Mouse (Mus musculus): Measurements from ENCODE around the gene Nek1. TPM values are rescaled to one million over a fixed set of nuclear protein-coding genes. Genes with fewer than 3 reads are reported as not detected.

Gene Nek1
- polyA plus RNA-seq, 1 experiment from 2014 or later = 4.4 TPM

GRCm38 (mm10) chr8:61173921-61174492, 181.0 kb downstream of the Nek1 start:
- no peak overlapping the region for H3K4me2 ChIP-seq (ENCODE audit: low read depth, low read length)
- H3K9me3 ChIP-seq (ENCODE audit: low read length) = no peaks in the 10 kb centered on the region
- no peak for ATAC-seq
- no peak for TF ChIP-seq CTCF (IDR thresholded peaks at IDR 0.05; ENCODE audit: low read depth)
- no peak overlapping the region for H3K4me3 ChIP-seq (ENCODE audit: low read depth, low read length)
- no peak overlapping the region for H3K9ac ChIP-seq (replicated peaks)
- no peak overlapping the region for H3K27ac ChIP-seq (ENCODE audit: low read depth)
- no peak for DNase-seq
- H3K27me3 ChIP-seq (ENCODE audit: insufficient read depth, low read length) = no peaks in the 10 kb centered on the region
- no peaks in the 10 kb centered on the region for H3K4me1 ChIP-seq (ENCODE audit: insufficient read depth)
- 79% methylated on average over 7 of the region's 7 CpGs for WGBS (ENCODE audit: insufficient replicate concordance)
- no peaks in the 10 kb centered on the region for H3K36me3 ChIP-seq (replicated peaks; ENCODE audit: insufficient read depth, low read length)

- DNase-seq (no peak), ATAC-seq (no peak)
- Histone ChIP-seq H3K4me2 (ENCODE audit: low read depth, low read length) (no peak overlapping the region), H3K27me3 (ENCODE audit: insufficient read depth, low read length) (no peaks in the 10 kb centered on the region), H3K36me3 (replicated peaks; ENCODE audit: insufficient read depth, low read length) (no peaks in the 10 kb centered on the region), H3K4me1 (ENCODE audit: insufficient read depth) (no peaks in the 10 kb centered on the region), H3K9ac (replicated peaks) (no peak overlapping the region), H3K9me3 (ENCODE audit: low read length) (no peaks in the 10 kb centered on the region), H3K4me3 (ENCODE audit: low read depth, low read length) (no peak overlapping the region), H3K27ac (ENCODE audit: low read depth) (no peak overlapping the region)
- 72% methylated on average over 2 of the region's 2 CpGs for WGBS (ENCODE audit: insufficient replicate concordance)
- no peak for TF ChIP-seq CTCF (IDR thresholded peaks at IDR 0.05; ENCODE audit: low read depth)
- TF ChIP-seq EP300 (IDR thresholded peaks at IDR 0.05; ENCODE audit: low read depth) = no peak
These were observed 182.9 kb downstream of the Nek1 start for GRCm38 (mm10) chr8:61175876-61176275.

GRCm38 (mm10) chr8:61177680-61178593, 184.9 kb downstream of the Nek1 start:
- 48% methylated on average over 12 of the region's 12 CpGs for WGBS (ENCODE audit: insufficient replicate concordance)
- ATAC-seq (no peak), DNase-seq (no peak)
- Histone ChIP-seq H3K36me3 (replicated peaks; ENCODE audit: insufficient read depth, low read length) (no peaks in the 10 kb centered on the region), H3K27ac (ENCODE audit: low read depth) (no peak overlapping the region), H3K9ac (replicated peaks) (no peak overlapping the region), H3K4me1 (ENCODE audit: insufficient read depth) (no peaks in the 10 kb centered on the region), H3K9me3 (ENCODE audit: low read length) (no peaks in the 10 kb centered on the region), H3K27me3 (ENCODE audit: insufficient read depth, low read length) (no peaks in the 10 kb centered on the region), H3K4me3 (ENCODE audit: low read depth, low read length) (no peak overlapping the region), H3K4me2 (ENCODE audit: low read depth, low read length) (no peak overlapping the region)
- TF ChIP-seq EP300 (IDR thresholded peaks at IDR 0.05; ENCODE audit: low read depth) (no peak), CTCF (IDR thresholded peaks at IDR 0.05; ENCODE audit: low read depth) (no peak)

- ATAC-seq (no peak), DNase-seq (no peak)
- H3K4me1 ChIP-seq (ENCODE audit: insufficient read depth) = no peaks in the 10 kb centered on the region
- no peaks in the 10 kb centered on the region for H3K27me3 ChIP-seq (ENCODE audit: insufficient read depth, low read length)
- no peaks in the 10 kb centered on the region for H3K9me3 ChIP-seq (ENCODE audit: low read length)
- H3K4me3 ChIP-seq (ENCODE audit: low read depth, low read length) = no peak overlapping the region
- TF ChIP-seq EP300 (IDR thresholded peaks at IDR 0.05; ENCODE audit: low read depth) (no peak), CTCF (IDR thresholded peaks at IDR 0.05; ENCODE audit: low read depth) (no peak)
- WGBS (ENCODE audit: insufficient replicate concordance) = 86% methylated on average over 11 of the region's 11 CpGs
- no peak overlapping the region for H3K4me2 ChIP-seq (ENCODE audit: low read depth, low read length)
- H3K9ac ChIP-seq (replicated peaks) = no peak overlapping the region
- no peaks in the 10 kb centered on the region for H3K36me3 ChIP-seq (replicated peaks; ENCODE audit: insufficient read depth, low read length)
- no peak overlapping the region for H3K27ac ChIP-seq (ENCODE audit: low read depth)
These were observed 185.7 kb downstream of the Nek1 start for GRCm38 (mm10) chr8:61178594-61179140.

Other genes starting within 250 kb of the Nek1 start
- 40.8 and 43.4 TPM in 2 replicates for gene Hpf1, start 102.8 kb upstream of the Nek1 start, polyA plus RNA-seq (2015; fragmentation: Nextera tagmentation; extraction: Ambion mirVana)
- 22.9 and 23.3 TPM in 2 replicates for gene Clcn3, start 9.9 kb upstream of the Nek1 start, polyA plus RNA-seq (2015; fragmentation: Nextera tagmentation; extraction: Ambion mirVana)
- gene Sh3rf1, start 230.7 kb downstream of the Nek1 start, polyA plus RNA-seq (2015; fragmentation: Nextera tagmentation; extraction: Ambion mirVana) = 0.97 and 1.6 TPM in 2 replicates